19 mouse cellular contexts compared by ENCODE assay signal in the genomic region with DNA sequence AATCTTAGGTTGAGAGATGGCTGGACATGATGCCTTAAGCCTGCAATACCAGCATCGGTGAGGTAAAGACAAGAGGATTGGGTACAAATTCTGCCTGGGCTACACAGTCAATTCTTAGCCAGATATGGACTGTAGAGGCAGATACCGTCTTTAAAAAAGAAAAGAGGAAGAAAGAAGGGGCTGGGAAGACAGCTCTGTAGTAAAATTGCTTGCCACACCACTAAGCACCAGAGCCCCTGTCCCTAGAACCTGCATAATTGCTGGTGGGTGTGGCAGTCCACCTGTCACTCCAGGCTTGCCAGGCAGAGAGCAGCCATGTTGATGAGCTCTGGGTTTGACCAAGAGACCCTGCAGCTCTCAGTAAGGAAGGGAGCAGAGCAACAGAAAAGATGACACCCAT.
"Had no signal": no experiment of that assay in that cellular context is flagged by ENCODE, and none has a peak within 500 bp of the region (broad histone marks: within the 10 kb centered on the region; RNA-seq: fewer than 3 reads in every experiment).

No protein-coding gene starts in this region.

- DNase-seq: lung, adult 18-20 months; lung, embryonic 14.5 days; lung, postnatal 10 days; lung, postnatal 4 days; midbrain, embryonic 14.5 days; retina, postnatal 1 day; right cerebral cortex, adult 18-20 months; right cerebral cortex, postnatal 25 days; right cerebral cortex, postnatal 4 days; spleen, adult 18-20 months; thymus, adult 2 months; thymus, postnatal 25 days; thymus, postnatal 4 days had no signal

- H3K4me2 ChIP-seq: lung, embryonic 14.5 days; midbrain, embryonic 12.5 days; neural tube, embryonic 13.5 days; neural tube, embryonic 15.5 days had no signal

- H3K9me3 ChIP-seq: neural tube, embryonic 15.5 days had no signal

- H3K4me3 ChIP-seq: midbrain, embryonic 10.5 days; midbrain, embryonic 12.5 days; myocyte; neural tube, embryonic 13.5 days; neural tube, embryonic 15.5 days had no signal

- H3K27ac ChIP-seq: midbrain, embryonic 10.5 days; midbrain, embryonic 12.5 days; neural tube, embryonic 13.5 days; neural tube, embryonic 15.5 days had no signal

- H3K27me3 ChIP-seq: midbrain, embryonic 12.5 days; neural tube, embryonic 13.5 days; neural tube, embryonic 15.5 days had no signal

- H3K9ac ChIP-seq: lung, embryonic 14.5 days; midbrain, embryonic 12.5 days; neural tube, embryonic 13.5 days; neural tube, embryonic 15.5 days had no signal

- H3K4me1 ChIP-seq: midbrain, embryonic 10.5 days; midbrain, embryonic 12.5 days; neural tube, embryonic 13.5 days had no signal

- ATAC-seq: midbrain, embryonic 16.5 days had no signal

- H3K36me3 ChIP-seq: midbrain, embryonic 10.5 days; midbrain, embryonic 12.5 days; neural tube, embryonic 13.5 days; neural tube, embryonic 15.5 days had no signal
